Mouse (Mus musculus) left cerebral cortex, postnatal 36 days (tissue): ENCODE measurements at regions not wholly inside any gene's neighbourhood (a gene's known extent, or its start where the extent isn't known, plus 50 kb on each side); places are given as distances from the start of the nearest gene placed in this dataset.

Experiments used
- DNase-seq, 2 experiments: peaks; one replicate each; pipeline ENCODE4 v3.0.0; 2021 to 2022; ENCODE audit warnings: low spot score in 2 of 2, mixed read lengths in 1 of 2
- intact Hi-C: fragments of 180-260 bp; cut with DNase I; formaldehyde crosslinking; loops from one replicate; pipeline ENCODE4 v1.15.1; 2025

- DNase-seq = no peak
- intact Hi-C loops = no loop called here
Observed at GRCm38 (mm10) chr8:127860376-127860775, 498.0 kb upstream of the Nrp1 start.

- DNase-seq = no peak
- intact Hi-C loops = no loop called here
Observed at GRCm38 (mm10) chr8:127860891-127861290, 497.5 kb upstream of the Nrp1 start.

GRCm38 (mm10) chr8:127884641-127885040 lies 473.8 kb upstream of the Nrp1 start:
- intact Hi-C loops = no loop called here
- no peak for DNase-seq

- intact Hi-C loops = no loop called here
- no peak for DNase-seq
Observed at GRCm38 (mm10) chr8:127885211-127885610, 473.2 kb upstream of the Nrp1 start.

GRCm38 (mm10) chr8:127885831-127886230 lies 472.6 kb upstream of the Nrp1 start:
- intact Hi-C loops = no loop called here
- no peak for DNase-seq

GRCm38 (mm10) chr8:127890729-127891128 lies 467.7 kb upstream of the Nrp1 start:
- DNase-seq = no peak
- intact Hi-C loops = no loop called here

GRCm38 (mm10) chr8:127894284-127894683 lies 464.1 kb upstream of the Nrp1 start:
- DNase-seq = no peak
- intact Hi-C loops = no loop called here

GRCm38 (mm10) chr8:127908436-127908835 lies 450.0 kb upstream of the Nrp1 start:
- DNase-seq = no peak
- intact Hi-C loops = no loop called here

- no peak for DNase-seq
- intact Hi-C loops = no loop called here
Observed at GRCm38 (mm10) chr8:127909580-127909979, 448.8 kb upstream of the Nrp1 start.

GRCm38 (mm10) chr8:127914086-127914485 lies 444.3 kb upstream of the Nrp1 start:
- intact Hi-C loops = loop anchor here (10.0 kb wide), 1 partner anchor 251 kb away; no protein-coding TSS in a partner anchor
- peak; percentile 31 to 37 for DNase-seq

GRCm38 (mm10) chr8:127914914-127915313 lies 443.5 kb upstream of the Nrp1 start:
- no peak for DNase-seq
- intact Hi-C loops = loop anchor here (10.0 kb wide), 1 partner anchor 250 kb away; no protein-coding TSS in a partner anchor

GRCm38 (mm10) chr8:127915591-127916028 lies 442.8 kb upstream of the Nrp1 start:
- intact Hi-C loops = loop anchor here (10.0 kb wide), 1 partner anchor 249 kb away; no protein-coding TSS in a partner anchor
- peak; percentile 14 to 21 for DNase-seq

GRCm38 (mm10) chr8:127921925-127922324 lies 436.5 kb upstream of the Nrp1 start:
- intact Hi-C loops = no loop called here
- DNase-seq = no peak

- DNase-seq = no peak
- intact Hi-C loops = no loop called here
Observed at GRCm38 (mm10) chr8:127923321-127923720, 435.1 kb upstream of the Nrp1 start.

GRCm38 (mm10) chr8:127932276-127932675 lies 426.1 kb upstream of the Nrp1 start:
- DNase-seq = no peak
- intact Hi-C loops = no loop called here

GRCm38 (mm10) chr8:127936792-127937435 lies 421.5 kb upstream of the Nrp1 start:
- intact Hi-C loops = no loop called here
- no peak for DNase-seq

- intact Hi-C loops = no loop called here
- peak in 1 of 2 experiments; percentile 25 for DNase-seq
Observed at GRCm38 (mm10) chr8:127939284-127939985, 419.0 kb upstream of the Nrp1 start.

GRCm38 (mm10) chr8:127939986-127940359 lies 418.4 kb upstream of the Nrp1 start:
- no peak for DNase-seq
- intact Hi-C loops = no loop called here

GRCm38 (mm10) chr8:127942319-127942718 lies 416.1 kb upstream of the Nrp1 start:
- no peak for DNase-seq
- intact Hi-C loops = no loop called here

- intact Hi-C loops = no loop called here
- no peak for DNase-seq
Observed at GRCm38 (mm10) chr8:127944955-127945498, 413.4 kb upstream of the Nrp1 start.

GRCm38 (mm10) chr8:127957571-127957970 lies 400.8 kb upstream of the Nrp1 start:
- intact Hi-C loops = no loop called here
- no peak for DNase-seq
